Mouse (Mus musculus) kidney, adult 2 months (tissue): ENCODE results near the gene Uvrag.

Experiments used
- CTCF ChIP-seq: fragments of 200-500 bp; conservative IDR thresholded peaks from 2 replicates; pipeline ENCODE4 v1.5.1; 2011; ENCODE audit warnings: low read depth, mild to moderate bottlenecking, control low read depth, low read length, moderate library complexity, mixed read lengths; ENCODE audit not compliant: insufficient read depth, insufficient read length
- POLR2A ChIP-seq: fragments of 200-500 bp; IDR thresholded peaks from one replicate; pipeline ENCODE4 v1.6.1; 2011; ENCODE audit warnings: low read depth, low read length, control low read depth

GRCm38 (mm10) chr7:98912953-98913360, 228.0 kb downstream of the Uvrag start:
- TF ChIP-seq POLR2A: no peak
- no peak for TF ChIP-seq CTCF
